Mouse (Mus musculus) gastrocnemius, adult 2 months (tissue): Measurements from ENCODE around the gene Etnk2. TPM values are rescaled to one million over a fixed set of nuclear protein-coding genes. Genes with fewer than 3 reads are reported as not detected.

Experiments
- DNase-seq: peaks from one replicate; pipeline ENCODE4 v3.0.0; 2022
- H3K27ac ChIP-seq: fragments of 200-600 bp; 2 replicates; pipeline ENCODE4 v1.8.1; 2022; ENCODE audit warnings: mild to moderate bottlenecking
- H3K4me3 ChIP-seq: fragments of 200-600 bp; 2 replicates; pipeline ENCODE4 v1.8.1; 2022; ENCODE audit warnings: mild to moderate bottlenecking, moderate library complexity
- CTCF ChIP-seq: fragments of 200-600 bp; IDR thresholded peaks from 2 replicates; pipeline ENCODE4 v1.8.1; 2022; ENCODE audit warnings: antibody characterized with exemption, mild to moderate bottlenecking, moderate library complexity
- intact Hi-C: fragments of 180-260 bp; cut with DNase I; formaldehyde crosslinking; loops from one replicate; pipeline ENCODE4 v1.15.1; 2025
- total RNA-seq, 2 experiments: library from RNA; stranded (reverse); gene quantifications; 2 replicates each; pipeline ENCODE4 v1.2.3; 2021

Gene Etnk2
- total RNA-seq, 2 experiments from 2014 or later = 0.10 to 0.20 TPM

- Histone ChIP-seq H3K27ac (no peak overlapping the region), H3K4me3 (no peak overlapping the region)
- intact Hi-C loops = no loop called here
- no peak for TF ChIP-seq CTCF
- no peak for DNase-seq
Observed at GRCm38 (mm10) chr1:133379254-133379985, 16.0 kb downstream of the Etnk2 start.

GRCm38 (mm10) chr1:133379986-133380320 is 16.6 kb downstream of the Etnk2 start:
- DNase-seq = no peak
- no peak overlapping the region for H3K4me3 ChIP-seq
- 0 out of 2 replicates have a peak overlapping the region, but pooled peaks have one; percentile 13 for H3K27ac ChIP-seq
- intact Hi-C loops = loop anchor here (5.0 kb wide), 1 partner anchor 337 kb away; no protein-coding TSS in a partner anchor
- TF ChIP-seq CTCF = no peak

- TF ChIP-seq CTCF = peak; percentile 75
- DNase-seq = peak; percentile 47
- H3K27ac ChIP-seq = 0 out of 2 replicates have a peak overlapping the region, but pooled peaks have one; percentile 32
- H3K4me3 ChIP-seq = no peak overlapping the region
- intact Hi-C loops = loop anchor here (5.0 kb wide), 1 partner anchor 337 kb away; no protein-coding TSS in a partner anchor
Observed at GRCm38 (mm10) chr1:133380347-133381065, 17.1 kb downstream of the Etnk2 start.

- no peak overlapping the region for H3K4me3 ChIP-seq
- TF ChIP-seq CTCF = peak; percentile 95
- intact Hi-C loops = loop anchor here (1.0 to 5.0 kb wide), 4 partner anchors 41 to 335 kb away; partner anchors contain the start of gene Snrpe
- peak overlapping the region; percentile 73 for H3K27ac ChIP-seq
- DNase-seq = peak; percentile 63
Observed at GRCm38 (mm10) chr1:133382008-133382407, 18.6 kb downstream of the Etnk2 start.

- intact Hi-C loops = loop anchor here (1.0 to 5.0 kb wide), 4 partner anchors 40 to 335 kb away; partner anchors contain the start of gene Snrpe
- no peak for TF ChIP-seq CTCF
- no peak for DNase-seq
- Histone ChIP-seq H3K27ac (peak overlapping the region; percentile 73), H3K4me3 (no peak overlapping the region)
Observed at GRCm38 (mm10) chr1:133382552-133383155, 19.3 kb downstream of the Etnk2 start.

GRCm38 (mm10) chr1:133383157-133383783 is 19.9 kb downstream of the Etnk2 start:
- Histone ChIP-seq H3K4me3 (no peak overlapping the region), H3K27ac (peak overlapping the region; percentile 73)
- intact Hi-C loops = loop anchor here (2.0 to 5.0 kb wide), 2 partner anchors 40 to 334 kb away; no protein-coding TSS in a partner anchor
- no peak for DNase-seq
- TF ChIP-seq CTCF = no peak

- intact Hi-C loops = loop anchor here (5.0 kb wide), 1 partner anchor 107 kb away; no protein-coding TSS in a partner anchor
- peak; percentile 77 for DNase-seq
- Histone ChIP-seq H3K27ac (peak overlapping the region; percentile 53), H3K4me3 (peak overlapping the region; percentile 26; the same call in 1 of the 2 replicates)
- TF ChIP-seq CTCF = peak; percentile 78
Observed at GRCm38 (mm10) chr1:133385506-133385905, 22.1 kb downstream of the Etnk2 start.

GRCm38 (mm10) chr1:133386209-133386608 is 22.8 kb downstream of the Etnk2 start:
- no peak for TF ChIP-seq CTCF
- H3K4me3 ChIP-seq = no peak overlapping the region
- intact Hi-C loops = loop anchor here (5.0 kb wide), 1 partner anchor 106 kb away; no protein-coding TSS in a partner anchor
- peak overlapping the region; percentile 53 for H3K27ac ChIP-seq
- DNase-seq = no peak

- Histone ChIP-seq H3K27ac (no peak overlapping the region), H3K4me3 (no peak overlapping the region)
- no peak for DNase-seq
- intact Hi-C loops = loop anchor here (5.0 kb wide), 1 partner anchor 105 kb away; no protein-coding TSS in a partner anchor
- no peak for TF ChIP-seq CTCF
Observed at GRCm38 (mm10) chr1:133387539-133388268, 24.3 kb downstream of the Etnk2 start.

GRCm38 (mm10) chr1:133394702-133395101 is 31.3 kb downstream of the Etnk2 start:
- no peak for TF ChIP-seq CTCF
- no peak for DNase-seq
- H3K27ac ChIP-seq = no peak overlapping the region
- intact Hi-C loops = no loop called here
- no peak overlapping the region for H3K4me3 ChIP-seq

- DNase-seq = no peak
- TF ChIP-seq CTCF = no peak
- H3K27ac ChIP-seq = peak overlapping the region; percentile 73; the same call in 1 of the 2 replicates
- no peak overlapping the region for H3K4me3 ChIP-seq
- intact Hi-C loops = no loop called here
Observed at GRCm38 (mm10) chr1:133396693-133397092, 33.3 kb downstream of the Etnk2 start.

GRCm38 (mm10) chr1:133397094-133397482 is 33.7 kb downstream of the Etnk2 start:
- no peak for TF ChIP-seq CTCF
- no peak overlapping the region for H3K4me3 ChIP-seq
- intact Hi-C loops = no loop called here
- H3K27ac ChIP-seq = peak overlapping the region; percentile 73
- no peak for DNase-seq
